Mouse (Mus musculus): ENCODE data around the gene Cul9. TPM values are rescaled to one million over a fixed set of nuclear protein-coding genes. Genes with fewer than 3 reads are reported as not detected.

Gene Cul9
- polyA plus RNA-seq (2017; shearing (Covaris generic)): 9.2 TPM

DNA sequence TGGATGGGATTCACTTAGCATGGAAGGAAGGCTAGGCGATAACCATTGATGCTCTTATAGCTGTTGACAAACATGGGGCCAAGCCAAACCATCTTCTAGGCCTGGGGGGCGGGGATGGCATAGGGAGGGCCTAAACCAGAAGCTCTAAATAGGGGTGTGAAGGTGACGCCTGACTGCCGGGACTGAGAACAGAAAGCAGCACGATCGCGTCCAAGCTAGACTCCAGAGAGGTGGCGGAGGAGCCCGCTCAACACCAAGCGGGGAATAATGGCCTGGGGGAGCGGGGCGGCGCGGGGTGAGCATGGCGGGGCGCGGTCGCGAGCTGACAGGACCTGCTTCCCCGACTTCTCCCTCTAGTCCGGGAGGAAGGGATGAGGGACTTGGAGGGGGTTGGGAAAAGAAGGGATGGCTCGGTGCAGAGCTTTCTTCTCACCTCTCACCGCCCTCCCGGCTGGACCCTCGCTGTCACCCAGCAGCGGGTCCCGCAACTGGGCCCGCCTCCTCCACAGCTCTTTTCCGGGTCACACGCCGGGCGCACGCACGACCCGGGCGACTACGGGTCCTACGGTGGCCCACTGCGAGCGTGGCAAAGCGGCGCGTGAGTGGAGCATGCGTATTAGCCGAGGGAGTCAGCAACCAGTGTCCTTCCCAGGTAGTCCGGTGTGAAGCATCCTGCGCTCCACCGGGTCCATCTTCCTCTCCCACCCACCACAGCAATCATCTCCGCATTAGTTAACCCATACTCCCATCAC is at the start of gene Cul9:
TSS of gene Cul9 (minus strand) at position 576 of the 752 bp plus-strand sequence.

DNA sequence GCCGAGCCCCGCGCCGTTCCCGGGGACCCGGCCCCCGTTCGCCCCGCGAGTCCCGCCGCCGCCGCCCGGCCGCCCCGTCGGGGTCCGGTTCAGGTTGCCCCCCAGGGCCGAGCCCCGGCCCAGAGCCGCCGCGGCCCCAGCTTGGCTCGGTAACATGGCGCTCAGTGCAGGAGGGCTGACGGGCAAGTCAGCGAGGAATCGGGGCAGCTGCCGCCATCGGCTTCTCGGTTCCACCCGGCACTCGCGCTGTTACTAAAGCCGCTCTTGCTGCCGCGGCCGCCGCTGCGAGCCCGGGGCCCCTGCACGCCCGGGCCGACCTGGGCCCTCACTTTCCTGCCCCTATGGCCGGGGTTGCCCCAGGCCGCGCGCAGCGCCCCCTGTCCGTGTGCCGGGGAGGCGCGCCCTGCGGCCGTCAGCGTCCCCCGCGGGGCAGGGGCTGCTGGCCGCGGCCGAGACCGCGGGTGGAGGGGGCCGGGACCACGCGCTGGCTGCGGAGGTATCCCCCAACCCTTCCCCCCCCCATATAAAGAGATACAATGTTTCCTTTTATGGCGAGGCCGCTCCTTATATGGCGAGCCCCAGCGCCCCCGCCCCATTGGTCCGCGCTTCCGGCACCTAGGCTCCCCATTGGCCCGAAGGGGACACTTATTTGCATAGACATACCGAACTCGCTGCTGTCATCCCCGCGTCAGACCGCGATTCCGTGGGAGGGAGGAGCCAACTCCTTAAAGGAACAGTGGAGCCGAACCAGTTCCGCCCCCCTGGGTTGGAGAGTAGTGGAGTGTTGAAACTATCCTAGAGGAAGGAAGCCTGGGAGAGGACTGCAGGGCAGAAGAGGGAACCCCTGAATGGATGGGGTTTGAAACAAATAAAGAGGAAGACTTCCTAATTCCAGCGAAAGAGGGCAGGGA is 9.7 kb upstream of the Cul9 start, which contains the start of gene Srf:
TSS of gene Srf (minus strand) at position 503 of the 911 bp plus-strand sequence.

DNA sequence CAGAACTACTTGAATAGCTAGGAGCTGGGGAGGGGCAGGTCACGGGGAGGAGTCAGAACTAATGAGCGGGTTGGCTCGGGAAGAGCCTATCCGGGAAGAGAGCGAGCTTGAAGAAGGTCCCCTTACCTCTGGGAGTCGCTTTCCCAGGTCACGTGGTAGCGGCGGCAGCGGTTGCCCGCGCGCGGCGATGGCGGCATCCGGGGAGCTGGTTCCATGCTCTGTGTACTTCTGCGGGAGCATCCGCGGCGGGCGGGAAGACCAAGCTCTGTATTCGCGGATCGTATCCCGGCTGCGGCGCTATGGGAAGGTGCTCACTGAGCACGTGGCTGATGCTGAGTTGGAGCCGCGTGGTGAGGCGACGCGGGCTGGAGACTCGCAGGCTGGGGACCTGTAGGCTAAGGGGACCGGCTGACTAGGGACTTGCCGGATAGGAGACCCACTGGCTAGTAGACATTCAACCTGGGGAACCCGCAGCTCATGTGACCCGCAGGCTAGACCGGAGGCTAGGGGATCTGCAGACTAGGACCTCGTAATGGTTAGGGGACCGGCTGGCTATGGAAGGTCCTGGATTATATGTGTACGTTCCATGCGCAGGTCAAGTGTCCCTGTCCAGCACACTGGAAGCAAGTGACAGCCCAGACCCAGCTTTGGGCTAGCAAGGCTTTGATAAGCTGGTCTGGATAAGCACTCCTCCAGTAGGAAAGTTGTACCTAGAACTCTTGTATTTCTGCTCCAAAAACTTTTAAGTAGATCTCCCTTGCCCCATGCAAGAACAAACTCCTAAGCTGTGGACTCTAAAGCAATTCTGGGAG is 49.4 kb downstream of the Cul9 start, which contains the start of gene Dnph1:
TSS of gene Dnph1 (plus strand) at position 89 of the 812 bp plus-strand sequence.

DNA sequence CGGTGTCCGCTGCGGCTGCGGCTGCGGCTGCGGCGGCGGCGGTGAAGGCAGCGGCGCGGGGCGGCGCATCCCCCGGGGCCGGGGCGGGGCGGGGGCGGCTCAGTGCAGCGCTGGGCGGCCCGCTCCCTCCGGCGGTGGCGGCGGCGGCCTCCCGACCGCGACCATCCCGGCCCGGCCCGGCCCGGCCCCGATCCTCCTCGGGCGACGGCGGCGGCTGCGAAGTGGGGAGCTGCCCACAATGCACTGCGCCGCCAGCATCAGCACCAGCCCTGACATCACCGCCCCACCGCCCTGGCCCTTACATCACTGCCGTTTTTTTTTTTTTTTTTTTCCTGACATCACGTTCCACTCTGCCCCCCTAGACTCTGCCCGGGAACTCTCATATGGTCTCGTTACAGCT is 58.8 kb downstream of the Cul9 start, which contains the start of gene Ttbk1:
TSS of gene Ttbk1 (minus strand) at position 245 of the 400 bp plus-strand sequence.

Other genes starting within 250 kb of the Cul9 start
- not detected for gene Dlk2, start 249.0 kb downstream of the Cul9 start, polyA plus RNA-seq (2017; shearing (Covaris generic))
- 8.0 TPM for gene Abcc10, start 218.0 kb downstream of the Cul9 start, polyA plus RNA-seq (2017; shearing (Covaris generic))
- 1.1 TPM for gene Zfp318, start 162.7 kb downstream of the Cul9 start, polyA plus RNA-seq (2017; shearing (Covaris generic))
- gene Crip3, start 117.5 kb downstream of the Cul9 start, polyA plus RNA-seq (2017; shearing (Covaris generic)): not detected
- gene Slc22a7, start 107.9 kb downstream of the Cul9 start, polyA plus RNA-seq (2017; shearing (Covaris generic)): not detected
- 0.15 TPM for gene Ttbk1, start 58.7 kb downstream of the Cul9 start, polyA plus RNA-seq (2017; shearing (Covaris generic))
- 8.3 TPM for gene Dnph1, start 49.7 kb downstream of the Cul9 start, polyA plus RNA-seq (2017; shearing (Covaris generic))
- 4.5 TPM for gene Srf, start 9.8 kb upstream of the Cul9 start, polyA plus RNA-seq (2017; shearing (Covaris generic))
- gene Ptk7, start 83.1 kb upstream of the Cul9 start, polyA plus RNA-seq (2017; shearing (Covaris generic)): not detected
- 27.1 TPM for gene Klc4, start 99.6 kb upstream of the Cul9 start, polyA plus RNA-seq (2017; shearing (Covaris generic))
- 62.4 TPM for gene Mrpl2, start 99.8 kb upstream of the Cul9 start, polyA plus RNA-seq (2017; shearing (Covaris generic))
- gene Cul7, start 103.9 kb upstream of the Cul9 start, polyA plus RNA-seq (2017; shearing (Covaris generic)): 12.7 TPM
- gene Rrp36, start 128.0 kb upstream of the Cul9 start, polyA plus RNA-seq (2017; shearing (Covaris generic)): 69.6 TPM
- gene Mea1, start 132.4 kb upstream of the Cul9 start, polyA plus RNA-seq (2017; shearing (Covaris generic)): 184 TPM
- 82.1 TPM for gene Klhdc3, start 134.5 kb upstream of the Cul9 start, polyA plus RNA-seq (2017; shearing (Covaris generic))
- gene Ppp2r5d, start 158.7 kb upstream of the Cul9 start, polyA plus RNA-seq (2017; shearing (Covaris generic)): 57.8 TPM
- gene Pex6, start 165.1 kb upstream of the Cul9 start, polyA plus RNA-seq (2017; shearing (Covaris generic)): 3.1 TPM
- 0.27 TPM for gene Gnmt, start 182.8 kb upstream of the Cul9 start, polyA plus RNA-seq (2017; shearing (Covaris generic))
- 57.0 TPM for gene Cnpy3, start 205.8 kb upstream of the Cul9 start, polyA plus RNA-seq (2017; shearing (Covaris generic))
- not detected for gene Ptcra, start 217.3 kb upstream of the Cul9 start, polyA plus RNA-seq (2017; shearing (Covaris generic))
- gene 2310039H08Rik, start 226.2 kb upstream of the Cul9 start, polyA plus RNA-seq (2017; shearing (Covaris generic)): 30.9 TPM
- gene Rpl7l1, start 236.3 kb upstream of the Cul9 start, polyA plus RNA-seq (2017; shearing (Covaris generic)): 154 TPM

All from activated CD4-positive, CD25-positive, alpha-beta regulatory T cell, adult 9 weeks (primary cell).